Mouse (Mus musculus): ENCODE results near the gene Myocd. TPM values are rescaled to one million over a fixed set of nuclear protein-coding genes. Genes with fewer than 3 reads are reported as not detected.

Myocd gene
- polyA plus RNA-seq, 1 experiment from 2014 or later = 0.64 TPM

DNA sequence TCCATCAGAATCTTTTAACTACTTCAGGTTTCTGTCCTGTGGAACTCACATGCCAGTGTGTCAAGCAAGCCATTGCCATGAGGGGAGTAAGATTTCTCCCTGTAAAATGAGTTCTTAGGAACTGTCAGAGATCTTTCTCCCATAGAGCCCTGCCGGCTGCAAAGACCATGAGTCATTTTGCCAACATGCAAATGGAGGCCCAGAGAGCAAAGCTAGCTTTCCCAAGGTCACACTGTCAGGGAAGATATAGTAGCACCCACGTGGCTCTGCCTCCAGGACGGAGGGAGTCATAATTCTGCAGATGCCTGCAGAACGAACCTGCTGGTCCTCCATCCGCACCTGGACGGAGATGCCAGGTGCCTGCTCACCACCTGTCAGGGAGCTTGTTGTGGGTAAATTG, 6.3 kb downstream of the Myocd start:
- Histone ChIP-seq H3K27ac (ENCODE audit: low read length) (no peak overlapping the region), H3K4me1 (ENCODE audit: control insufficient read depth, insufficient read depth, low read length) (no peaks in the 10 kb centered on the region), H3K27me3 (ENCODE audit: control insufficient read depth, insufficient read depth, low read depth, low read length) (no peaks in the 10 kb centered on the region), H3K9ac (ENCODE audit: low read depth, low read length) (no peak overlapping the region), H3K4me2 (ENCODE audit: low read length) (no peak overlapping the region), H3K4me3 (ENCODE audit: low read depth, low read length) (no peak overlapping the region), H3K36me3 (ENCODE audit: control insufficient read depth, insufficient read depth, low read length) (no peaks in the 10 kb centered on the region), H3K9me3 (replicated peaks; ENCODE audit: control insufficient read depth, low read length, poor library complexity, severe bottlenecking) (no peaks in the 10 kb centered on the region)
- ATAC-seq = no peak
- 73% methylated on average over 6 of the region's 6 CpGs for WGBS

DNA sequence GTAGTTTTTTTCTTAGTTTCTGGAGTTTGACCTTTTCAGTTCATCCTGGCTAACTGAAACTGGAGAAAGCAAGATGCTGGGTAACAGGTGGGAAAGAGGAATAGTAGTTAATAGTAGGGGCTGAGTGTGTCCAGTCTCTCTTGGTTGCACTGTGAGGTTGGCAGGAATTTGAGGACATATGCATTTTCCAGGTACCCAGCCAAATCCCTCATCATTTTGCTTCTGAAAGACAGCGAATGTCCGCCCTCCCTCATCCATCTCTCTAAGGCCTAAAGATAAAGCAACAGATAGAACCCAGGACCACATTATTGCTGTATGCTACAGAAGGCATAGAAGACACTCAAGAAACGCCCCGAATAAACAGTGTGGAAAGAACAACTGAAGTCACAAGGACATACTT, 10.8 kb downstream of the Myocd start:
- WGBS = 94% methylated on average over 4 of the region's 4 CpGs
- ATAC-seq = no peak

DNA sequence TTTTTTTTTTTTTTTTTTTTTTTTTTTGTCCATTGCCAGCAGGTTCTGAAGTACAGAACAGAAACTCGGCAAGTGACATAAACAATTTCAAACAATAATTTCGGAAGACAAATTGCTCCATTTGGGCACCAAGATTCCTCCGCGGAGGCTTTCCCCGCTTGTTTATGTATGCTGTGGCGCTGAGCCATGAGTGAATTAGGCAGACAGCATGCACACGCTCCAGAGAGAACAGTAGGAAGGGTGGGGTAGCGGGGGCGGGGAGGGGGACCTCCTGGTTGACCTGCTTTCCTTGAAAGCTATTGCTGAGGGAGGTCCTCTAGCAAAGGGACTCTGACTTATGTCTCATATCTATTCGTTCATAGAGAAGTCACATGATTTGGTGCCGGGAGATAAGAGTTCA, 13.6 kb downstream of the Myocd start:
- no peak for ATAC-seq
- 83% methylated on average over 11 of the region's 11 CpGs for WGBS
- H3K36me3 ChIP-seq (ENCODE audit: control insufficient read depth, insufficient read depth, low read length) = no peaks in the 10 kb centered on the region

More for the DNA sequence above, 10.8 kb downstream of the Myocd start:
- Histone ChIP-seq H3K36me3 (ENCODE audit: control insufficient read depth, insufficient read depth, low read length) (no peaks in the 10 kb centered on the region), H3K4me3 (ENCODE audit: low read depth, low read length) (no peak overlapping the region), H3K9me3 (replicated peaks; ENCODE audit: control insufficient read depth, low read length, poor library complexity, severe bottlenecking) (no peaks in the 10 kb centered on the region), H3K27ac (ENCODE audit: low read length) (no peak overlapping the region), H3K4me2 (ENCODE audit: low read length) (no peak overlapping the region), H3K27me3 (ENCODE audit: control insufficient read depth, insufficient read depth, low read depth, low read length) (no peaks in the 10 kb centered on the region), H3K4me1 (ENCODE audit: control insufficient read depth, insufficient read depth, low read length) (no peaks in the 10 kb centered on the region), H3K9ac (ENCODE audit: low read depth, low read length) (no peak overlapping the region)

DNA sequence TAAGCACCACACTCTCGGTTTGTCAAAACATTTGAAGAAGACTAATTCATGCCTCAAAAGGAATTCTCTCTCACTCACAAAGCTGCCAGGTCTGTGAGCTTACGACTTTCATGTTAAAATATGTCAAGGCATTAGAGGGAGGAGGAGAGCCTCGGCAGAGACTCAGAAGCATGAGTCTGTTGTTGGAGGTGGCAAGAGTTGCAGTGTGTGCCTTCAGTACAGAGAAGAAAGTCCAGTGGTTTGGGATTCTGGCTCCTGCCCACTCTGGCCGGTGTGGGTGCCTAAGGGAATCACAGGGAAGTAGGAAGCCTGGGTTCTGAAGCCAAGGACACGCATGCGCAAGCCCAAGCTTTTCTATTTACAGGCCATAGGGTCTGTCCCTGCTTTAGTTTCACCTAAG, 14.2 kb downstream of the Myocd start:
- H3K27me3 ChIP-seq (ENCODE audit: control insufficient read depth, insufficient read depth, low read depth, low read length) = no peaks in the 10 kb centered on the region
- H3K4me3 ChIP-seq (ENCODE audit: low read depth, low read length) = no peak overlapping the region
- H3K9ac ChIP-seq (ENCODE audit: low read depth, low read length) = no peak overlapping the region
- H3K27ac ChIP-seq (ENCODE audit: low read length) = no peak overlapping the region
- ATAC-seq = no peak
- H3K4me1 ChIP-seq (ENCODE audit: control insufficient read depth, insufficient read depth, low read length) = no peaks in the 10 kb centered on the region
- H3K4me2 ChIP-seq (ENCODE audit: low read length) = no peak overlapping the region
- no peaks in the 10 kb centered on the region for H3K36me3 ChIP-seq (ENCODE audit: control insufficient read depth, insufficient read depth, low read length)
- H3K9me3 ChIP-seq (replicated peaks; ENCODE audit: control insufficient read depth, low read length, poor library complexity, severe bottlenecking) = no peaks in the 10 kb centered on the region
- 71% methylated on average over 6 of the region's 6 CpGs for WGBS

More for the DNA sequence above, 13.6 kb downstream of the Myocd start:
- Histone ChIP-seq H3K4me3 (ENCODE audit: low read depth, low read length) (no peak overlapping the region), H3K4me1 (ENCODE audit: control insufficient read depth, insufficient read depth, low read length) (no peaks in the 10 kb centered on the region), H3K9ac (ENCODE audit: low read depth, low read length) (no peak overlapping the region), H3K27ac (ENCODE audit: low read length) (no peak overlapping the region), H3K9me3 (replicated peaks; ENCODE audit: control insufficient read depth, low read length, poor library complexity, severe bottlenecking) (no peaks in the 10 kb centered on the region), H3K4me2 (ENCODE audit: low read length) (no peak overlapping the region), H3K27me3 (ENCODE audit: control insufficient read depth, insufficient read depth, low read depth, low read length) (no peaks in the 10 kb centered on the region)

DNA sequence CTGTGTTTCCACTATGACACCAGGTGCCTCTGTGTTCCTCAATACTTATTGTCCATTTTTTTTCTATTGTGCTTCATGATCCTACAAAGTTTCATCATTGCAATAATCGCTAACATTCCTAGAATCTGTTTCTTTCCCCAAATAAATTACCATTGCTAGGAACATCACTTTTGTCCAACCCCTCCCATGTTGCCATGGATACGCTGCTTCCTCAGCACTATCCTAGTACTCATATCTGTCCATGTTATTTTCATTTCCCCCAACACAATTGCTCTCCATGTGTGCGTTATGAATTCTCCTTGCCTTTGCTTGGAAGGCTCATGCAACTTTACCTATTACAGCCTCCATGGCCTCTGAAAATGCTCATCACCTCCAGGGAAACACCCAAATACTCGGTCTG, 19.4 kb downstream of the Myocd start:
- Histone ChIP-seq H3K9ac (ENCODE audit: low read depth, low read length) (no peak overlapping the region), H3K4me1 (ENCODE audit: control insufficient read depth, insufficient read depth, low read length) (no peaks in the 10 kb centered on the region), H3K4me2 (ENCODE audit: low read length) (no peak overlapping the region), H3K36me3 (ENCODE audit: control insufficient read depth, insufficient read depth, low read length) (no peaks in the 10 kb centered on the region), H3K9me3 (replicated peaks; ENCODE audit: control insufficient read depth, low read length, poor library complexity, severe bottlenecking) (no peaks in the 10 kb centered on the region), H3K4me3 (ENCODE audit: low read depth, low read length) (no peak overlapping the region), H3K27me3 (ENCODE audit: control insufficient read depth, insufficient read depth, low read depth, low read length) (no peaks in the 10 kb centered on the region), H3K27ac (ENCODE audit: low read length) (no peak overlapping the region)
- ATAC-seq = no peak
- 91% methylated on average over 4 of the region's 4 CpGs for WGBS

DNA sequence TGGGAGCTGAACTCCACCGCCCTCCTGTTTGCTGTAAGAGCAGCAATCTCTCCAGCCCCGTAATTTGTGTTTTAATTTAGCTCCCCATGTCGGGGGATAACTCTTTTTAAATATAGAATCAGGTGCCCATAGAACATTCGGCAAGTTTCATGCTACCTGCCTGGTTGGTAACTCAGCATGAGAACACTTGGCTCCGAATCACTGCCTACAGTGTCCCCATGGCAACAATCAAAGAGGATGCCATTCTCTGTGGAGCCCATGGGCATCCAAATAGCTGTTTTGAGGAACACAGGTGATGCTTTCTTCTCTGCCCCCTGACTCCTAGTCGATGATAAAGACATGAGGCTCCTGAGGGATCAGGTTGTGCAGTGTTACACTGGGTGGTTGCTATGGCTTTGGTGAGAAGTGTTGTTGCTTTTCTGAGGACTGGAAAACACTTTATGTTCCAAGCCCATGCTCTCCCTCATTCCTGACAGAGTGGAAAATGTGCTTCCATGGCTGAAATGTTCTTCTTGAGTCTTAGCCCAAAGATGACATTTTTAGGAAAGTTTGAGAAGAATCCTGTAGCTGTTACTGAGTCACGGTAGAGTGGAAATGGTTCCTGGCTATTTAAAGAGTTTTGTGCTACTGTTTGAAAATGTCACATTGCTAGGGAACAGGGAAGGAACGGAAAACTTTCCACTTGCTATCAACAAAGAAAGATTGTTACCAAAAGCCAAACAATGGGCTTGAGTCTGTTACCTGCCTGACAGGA, 23.3 kb downstream of the Myocd start:
- no peak overlapping the region for H3K27ac ChIP-seq (ENCODE audit: low read length)
- no peak overlapping the region for H3K4me2 ChIP-seq (ENCODE audit: low read length)
- H3K9me3 ChIP-seq (replicated peaks; ENCODE audit: control insufficient read depth, low read length, poor library complexity, severe bottlenecking) = no peaks in the 10 kb centered on the region
- no peak overlapping the region for H3K4me3 ChIP-seq (ENCODE audit: low read depth, low read length)
- no peak overlapping the region for H3K9ac ChIP-seq (ENCODE audit: low read depth, low read length)
- 79% methylated on average over 8 of the region's 8 CpGs for WGBS
- H3K27me3 ChIP-seq (ENCODE audit: control insufficient read depth, insufficient read depth, low read depth, low read length) = no peaks in the 10 kb centered on the region
- no peaks in the 10 kb centered on the region for H3K36me3 ChIP-seq (ENCODE audit: control insufficient read depth, insufficient read depth, low read length)
- ATAC-seq = no peak
- H3K4me1 ChIP-seq (ENCODE audit: control insufficient read depth, insufficient read depth, low read length) = no peaks in the 10 kb centered on the region

DNA sequence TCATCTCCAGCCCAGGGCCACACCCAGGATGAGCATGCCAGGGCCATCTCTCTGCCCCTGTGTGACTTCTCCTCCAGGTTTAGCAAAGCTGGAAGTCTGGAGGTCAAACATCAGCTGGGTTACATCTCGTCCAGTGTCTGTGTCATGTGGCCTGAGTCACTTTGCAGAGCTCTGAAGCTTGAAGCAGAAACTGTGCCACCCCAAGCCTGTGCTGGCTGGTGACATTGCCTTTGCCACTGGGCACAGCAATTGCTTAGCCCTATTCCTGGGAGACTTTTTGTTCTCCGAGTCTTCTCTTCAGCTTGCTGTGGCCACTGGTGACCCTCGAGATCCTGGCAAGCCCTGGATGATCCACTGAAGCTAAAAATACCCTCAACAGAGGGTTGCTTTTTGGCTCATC, 26.2 kb downstream of the Myocd start:
- H3K27ac ChIP-seq (ENCODE audit: low read length) = no peak overlapping the region
- ATAC-seq = no peak
- H3K4me3 ChIP-seq (ENCODE audit: low read depth, low read length) = no peak overlapping the region
- no peak overlapping the region for H3K4me2 ChIP-seq (ENCODE audit: low read length)
- no peaks in the 10 kb centered on the region for H3K36me3 ChIP-seq (ENCODE audit: control insufficient read depth, insufficient read depth, low read length)
- H3K27me3 ChIP-seq (ENCODE audit: control insufficient read depth, insufficient read depth, low read depth, low read length) = no peaks in the 10 kb centered on the region
- no peak overlapping the region for H3K9ac ChIP-seq (ENCODE audit: low read depth, low read length)
- H3K4me1 ChIP-seq (ENCODE audit: control insufficient read depth, insufficient read depth, low read length) = no peaks in the 10 kb centered on the region
- no peaks in the 10 kb centered on the region for H3K9me3 ChIP-seq (replicated peaks; ENCODE audit: control insufficient read depth, low read length, poor library complexity, severe bottlenecking)
- 83% methylated on average over 3 of the region's 3 CpGs for WGBS

DNA sequence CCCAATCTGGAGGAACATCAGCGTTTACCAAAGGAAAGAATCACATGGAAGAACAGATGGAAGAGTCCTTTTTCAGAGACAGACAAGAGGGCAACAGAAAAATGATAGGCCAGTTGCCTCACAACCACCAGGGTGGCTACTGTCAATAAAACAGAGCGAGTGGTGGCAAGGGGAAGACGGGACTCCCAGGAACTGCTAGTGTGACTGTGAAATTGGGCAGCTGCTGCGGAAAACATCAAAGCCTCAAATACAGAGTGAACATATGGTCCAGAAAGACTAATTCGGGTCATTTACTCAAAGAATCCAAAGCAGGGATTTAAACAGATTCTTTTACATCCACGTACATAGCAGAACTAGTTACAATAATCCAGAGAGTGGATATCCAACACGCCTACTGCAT, 29.3 kb downstream of the Myocd start:
- no peaks in the 10 kb centered on the region for H3K4me1 ChIP-seq (ENCODE audit: control insufficient read depth, insufficient read depth, low read length)
- H3K4me3 ChIP-seq (ENCODE audit: low read depth, low read length) = no peak overlapping the region
- H3K27me3 ChIP-seq (ENCODE audit: control insufficient read depth, insufficient read depth, low read depth, low read length) = no peaks in the 10 kb centered on the region
- H3K27ac ChIP-seq (ENCODE audit: low read length) = no peak overlapping the region
- H3K4me2 ChIP-seq (ENCODE audit: low read length) = no peak overlapping the region
- H3K9me3 ChIP-seq (replicated peaks; ENCODE audit: control insufficient read depth, low read length, poor library complexity, severe bottlenecking) = no peaks in the 10 kb centered on the region
- no peaks in the 10 kb centered on the region for H3K36me3 ChIP-seq (ENCODE audit: control insufficient read depth, insufficient read depth, low read length)
- 50% methylated on average over 7 of the region's 7 CpGs for WGBS
- no peak for ATAC-seq
- no peak overlapping the region for H3K9ac ChIP-seq (ENCODE audit: low read depth, low read length)

DNA sequence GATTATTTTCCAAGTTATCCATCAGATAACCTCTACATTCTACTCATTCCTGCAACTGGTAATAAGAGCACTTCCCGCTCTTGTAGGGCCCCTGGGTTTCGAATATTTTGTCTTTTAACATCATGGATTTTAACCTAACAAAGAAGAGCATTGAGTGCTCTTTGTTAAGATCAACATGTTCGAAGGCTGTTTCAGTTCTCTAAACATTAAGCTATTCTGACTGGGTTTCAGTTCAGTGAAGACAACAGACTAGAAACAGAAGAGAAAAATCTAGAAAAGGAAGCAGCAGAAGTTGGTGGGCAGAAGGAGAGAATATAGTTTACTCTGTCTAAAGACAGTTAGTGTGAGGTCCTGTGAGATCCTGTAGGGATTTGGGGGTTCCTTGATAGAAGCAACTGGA, 31.9 kb downstream of the Myocd start:
- H3K9me3 ChIP-seq (replicated peaks; ENCODE audit: control insufficient read depth, low read length, poor library complexity, severe bottlenecking) = no peaks in the 10 kb centered on the region
- WGBS = 78% methylated on average over 3 of the region's 3 CpGs
- H3K4me1 ChIP-seq (ENCODE audit: control insufficient read depth, insufficient read depth, low read length) = no peaks in the 10 kb centered on the region
- no peaks in the 10 kb centered on the region for H3K27me3 ChIP-seq (ENCODE audit: control insufficient read depth, insufficient read depth, low read depth, low read length)
- H3K27ac ChIP-seq (ENCODE audit: low read length) = no peak overlapping the region
- H3K4me3 ChIP-seq (ENCODE audit: low read depth, low read length) = no peak overlapping the region
- no peak overlapping the region for H3K9ac ChIP-seq (ENCODE audit: low read depth, low read length)
- H3K4me2 ChIP-seq (ENCODE audit: low read length) = no peak overlapping the region
- no peak for ATAC-seq
- H3K36me3 ChIP-seq (ENCODE audit: control insufficient read depth, insufficient read depth, low read length) = no peaks in the 10 kb centered on the region
